Mouse (Mus musculus) hindbrain, embryonic 12.5 days (tissue): ENCODE measurements around the gene Hfm1. TPM values are rescaled to one million over a fixed set of nuclear protein-coding genes. Genes with fewer than 3 reads are reported as not detected.

Source experiments
- ATAC-seq: fragments of 200-750 bp; cut with Nextera tagmentation; 2 replicates; pipeline ENCODE4 v1.8.0; 2017; ENCODE audit warnings: moderate TSS enrichment; ENCODE audit not compliant: low FRiP score
- H3K27ac ChIP-seq: fragments of 300-500 bp; sonication (generic); 2 replicates; pipeline ENCODE4 v1.5.1; 2016; ENCODE audit warnings: mild to moderate bottlenecking
- H3K27me3 ChIP-seq: fragments of 300-500 bp; sonication (generic); 2 replicates; pipeline ENCODE4 v1.6.1; 2016; ENCODE audit warnings: mild to moderate bottlenecking
- H3K36me3 ChIP-seq: fragments of 300-500 bp; sonication (generic); 2 replicates; pipeline ENCODE4 v1.6.1; 2016; ENCODE audit warnings: mild to moderate bottlenecking
- H3K4me1 ChIP-seq: fragments of 300-500 bp; sonication (generic); 2 replicates; pipeline ENCODE4 v1.6.1; 2016
- H3K4me2 ChIP-seq: fragments of 300-500 bp; sonication (generic); replicated peaks from 2 replicates; pipeline ENCODE4 v1.6.1; 2016; ENCODE audit warnings: mild to moderate bottlenecking
- H3K4me3 ChIP-seq: fragments of 300-500 bp; sonication (generic); 2 replicates; pipeline ENCODE4 v1.5.1; 2016; ENCODE audit warnings: mild to moderate bottlenecking
- H3K9ac ChIP-seq: fragments of 300-500 bp; sonication (generic); 2 replicates; pipeline ENCODE4 v1.6.1; 2016; ENCODE audit warnings: mild to moderate bottlenecking, moderate library complexity
- H3K9me3 ChIP-seq: fragments of 300-500 bp; sonication (generic); replicated peaks from 2 replicates; pipeline ENCODE4 v1.6.1; 2016; ENCODE audit warnings: mild to moderate bottlenecking
- WGBS: fragments of 180-500 bp; shearing (Covaris S2); methylation state at CpG from one replicate; pipeline ENCODE4 v1.1.7; 2016; 5-methylcytosine and 5-hydroxymethylcytosine counted together
- polyA plus RNA-seq: library from polyadenylated mRNA; unstranded; fragments of >200 nt; fragmentation: Nextera tagmentation; extraction: Ambion mirVana; gene quantifications from 2 replicates; pipeline ENCODE4 v1.2.1, GENCODE M21; 2016

The Hfm1 gene
- polyA plus RNA-seq, 1 experiment from 2014 or later, result 6.7 TPM

DNA sequence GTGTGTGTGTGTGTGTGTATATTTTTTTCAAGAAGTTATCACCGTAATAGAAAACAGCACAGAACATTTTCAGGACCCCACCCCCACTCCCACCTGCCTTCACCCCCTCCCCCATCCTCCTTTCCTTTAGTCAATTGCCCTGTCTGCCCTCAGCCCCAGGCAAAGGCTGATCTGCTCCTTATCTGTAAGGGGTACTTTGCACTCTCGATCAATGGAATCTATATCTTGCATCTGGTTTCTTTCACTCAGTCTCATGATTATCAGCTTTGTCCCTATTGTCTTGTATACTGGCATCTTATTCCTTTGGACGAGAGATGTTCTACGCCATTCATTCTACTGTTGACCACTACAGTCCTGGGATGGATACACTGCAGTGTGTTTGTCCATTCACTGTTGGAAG is 1.9 kb upstream of the Hfm1 start:
- 82% methylated on average over 4 of the region's 4 CpGs for WGBS
- Histone ChIP-seq H3K9me3 (no peaks in the 10 kb centered on the region), H3K4me2 (no peak overlapping the region), H3K4me3 (no peak overlapping the region), H3K9ac (no peak overlapping the region), H3K36me3 (no peaks in the 10 kb centered on the region), H3K4me1 (0 out of 2 replicates have a peak, but pooled peaks cover 4% of the 10 kb centered on the region), H3K27ac (no peak overlapping the region), H3K27me3 (no peaks in the 10 kb centered on the region)
- no peak for ATAC-seq

DNA sequence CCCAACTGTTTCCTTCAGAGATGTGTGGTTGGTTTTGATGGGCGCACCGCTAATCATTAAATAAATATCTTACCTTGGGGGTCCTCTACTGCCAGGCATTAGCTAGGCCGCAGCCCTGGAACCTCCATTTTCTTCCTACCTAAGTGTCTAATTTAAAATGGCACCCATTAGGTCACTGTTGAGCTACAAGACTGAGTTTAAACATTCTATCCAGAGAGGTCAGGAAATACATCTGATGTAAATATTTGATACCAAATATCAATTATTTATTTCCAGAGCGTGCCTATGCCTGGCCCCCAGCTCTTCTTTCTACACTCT is 207 bp upstream of the Hfm1 start:
- H3K27me3 ChIP-seq, result no peaks in the 10 kb centered on the region
- peak overlapping the region; percentile 88 for H3K27ac ChIP-seq
- no peak for ATAC-seq
- H3K4me1 ChIP-seq, result 0 out of 2 replicates have a peak, but pooled peaks cover 4% of the 10 kb centered on the region
- peak overlapping the region; percentile 85 for H3K9ac ChIP-seq
- 32% methylated on average over 4 of the region's 4 CpGs for WGBS
- peak overlapping the region; percentile 69 for H3K4me3 ChIP-seq
- peak overlapping the region; percentile 59 for H3K4me2 ChIP-seq
- no peaks in the 10 kb centered on the region for H3K36me3 ChIP-seq
- H3K9me3 ChIP-seq, result no peaks in the 10 kb centered on the region

- no peak for ATAC-seq
Observed at GRCm38 (mm10) chr5:106919315-106919714, 6.8 kb downstream of the Hfm1 start.

DNA sequence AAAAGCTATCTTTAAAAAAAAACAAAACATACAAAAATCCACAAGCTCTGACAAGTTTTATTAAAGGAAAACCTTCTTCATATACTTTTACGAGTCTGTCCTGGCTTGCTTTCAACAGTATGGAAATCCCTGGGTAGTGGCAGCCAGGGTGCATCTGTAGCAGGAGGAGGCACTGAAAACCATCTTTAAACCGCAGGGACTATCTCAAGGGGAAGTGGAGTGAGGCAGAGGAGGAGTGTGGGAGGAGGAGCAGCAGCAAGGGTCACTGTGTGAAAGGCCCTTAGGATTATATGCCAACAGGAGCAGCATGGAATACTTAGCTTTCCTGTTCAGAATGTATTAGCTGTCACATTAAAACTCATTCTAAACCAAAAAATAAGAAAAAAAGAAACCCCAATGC is 29.2 kb downstream of the Hfm1 start:
- Histone ChIP-seq H3K4me3 (no peak overlapping the region), H3K9me3 (no peaks in the 10 kb centered on the region), H3K9ac (no peak overlapping the region), H3K27me3 (no peaks in the 10 kb centered on the region), H3K4me2 (no peak overlapping the region), H3K4me1 (no peaks in the 10 kb centered on the region), H3K27ac (no peak overlapping the region), H3K36me3 (no peaks in the 10 kb centered on the region)
- ATAC-seq, result no peak
- WGBS, result 69% methylated on average over 2 of the region's 2 CpGs

More at GRCm38 (mm10) chr5:106919315-106919714, 6.8 kb downstream of the Hfm1 start:
- no peak overlapping the region for H3K4me3 ChIP-seq
- no peak overlapping the region for H3K27ac ChIP-seq
- H3K36me3 ChIP-seq, result no peaks in the 10 kb centered on the region
- H3K4me1 ChIP-seq, result no peaks in the 10 kb centered on the region
- no peak overlapping the region for H3K4me2 ChIP-seq
- no peaks in the 10 kb centered on the region for H3K27me3 ChIP-seq
- no peak overlapping the region for H3K9ac ChIP-seq
- no peaks in the 10 kb centered on the region for H3K9me3 ChIP-seq

- H3K4me1 ChIP-seq, result no peaks in the 10 kb centered on the region
- no peaks in the 10 kb centered on the region for H3K27me3 ChIP-seq
- H3K9me3 ChIP-seq, result no peaks in the 10 kb centered on the region
- 27% methylated on average over 5 of the region's 5 CpGs for WGBS
- no peak overlapping the region for H3K4me3 ChIP-seq
- no peaks in the 10 kb centered on the region for H3K36me3 ChIP-seq
- H3K9ac ChIP-seq, result no peak overlapping the region
- no peak overlapping the region for H3K27ac ChIP-seq
- no peak for ATAC-seq
- no peak overlapping the region for H3K4me2 ChIP-seq
Observed at GRCm38 (mm10) chr5:106891773-106892172, 34.3 kb downstream of the Hfm1 start.

- Histone ChIP-seq H3K4me1 (no peaks in the 10 kb centered on the region), H3K9me3 (no peaks in the 10 kb centered on the region), H3K4me2 (no peak overlapping the region), H3K4me3 (no peak overlapping the region), H3K36me3 (no peaks in the 10 kb centered on the region), H3K9ac (no peak overlapping the region), H3K27ac (no peak overlapping the region), H3K27me3 (no peaks in the 10 kb centered on the region)
- 87% methylated on average over 1 of the region's 1 CpGs for WGBS
- ATAC-seq, result no peak
Observed at GRCm38 (mm10) chr5:106887303-106888071, 38.6 kb downstream of the Hfm1 start.

DNA sequence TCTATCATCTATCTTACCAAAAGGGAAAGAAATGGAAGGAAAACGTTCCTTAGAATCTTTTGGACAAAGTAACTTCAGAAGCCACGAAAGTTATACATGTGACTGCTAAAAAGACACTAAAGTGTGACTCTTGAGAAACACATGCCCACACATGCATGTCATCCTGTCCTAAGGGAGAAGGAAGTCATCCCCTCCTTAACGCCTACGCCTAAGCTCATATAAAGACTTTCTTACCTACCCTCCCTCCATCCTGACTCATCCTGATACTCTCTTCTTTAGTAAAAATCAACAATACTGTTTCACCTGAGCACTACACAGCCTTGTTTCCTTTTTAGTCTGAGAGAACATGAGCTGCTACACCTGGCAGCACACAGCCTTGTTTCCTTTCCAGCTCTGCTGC is 40.6 kb downstream of the Hfm1 start:
- 93% methylated on average over 4 of the region's 4 CpGs for WGBS
- ATAC-seq, result no peak
- no peaks in the 10 kb centered on the region for H3K27me3 ChIP-seq

GRCm38 (mm10) chr5:106876438-106876837 is 49.7 kb downstream of the Hfm1 start:
- no peaks in the 10 kb centered on the region for H3K4me1 ChIP-seq
- no peak for ATAC-seq
- H3K9me3 ChIP-seq, result no peaks in the 10 kb centered on the region
- H3K27me3 ChIP-seq, result no peaks in the 10 kb centered on the region
- 94% methylated on average over 1 of the region's 1 CpGs for WGBS
- no peak overlapping the region for H3K4me2 ChIP-seq
- no peak overlapping the region for H3K9ac ChIP-seq
- H3K27ac ChIP-seq, result no peak overlapping the region
- no peaks in the 10 kb centered on the region for H3K36me3 ChIP-seq
- H3K4me3 ChIP-seq, result no peak overlapping the region

More for the DNA sequence above, 40.6 kb downstream of the Hfm1 start:
- H3K4me2 ChIP-seq, result no peak overlapping the region
- H3K9me3 ChIP-seq, result no peaks in the 10 kb centered on the region
- no peak overlapping the region for H3K4me3 ChIP-seq
- H3K4me1 ChIP-seq, result no peaks in the 10 kb centered on the region
- no peak overlapping the region for H3K27ac ChIP-seq
- no peak overlapping the region for H3K9ac ChIP-seq
- no peaks in the 10 kb centered on the region for H3K36me3 ChIP-seq

DNA sequence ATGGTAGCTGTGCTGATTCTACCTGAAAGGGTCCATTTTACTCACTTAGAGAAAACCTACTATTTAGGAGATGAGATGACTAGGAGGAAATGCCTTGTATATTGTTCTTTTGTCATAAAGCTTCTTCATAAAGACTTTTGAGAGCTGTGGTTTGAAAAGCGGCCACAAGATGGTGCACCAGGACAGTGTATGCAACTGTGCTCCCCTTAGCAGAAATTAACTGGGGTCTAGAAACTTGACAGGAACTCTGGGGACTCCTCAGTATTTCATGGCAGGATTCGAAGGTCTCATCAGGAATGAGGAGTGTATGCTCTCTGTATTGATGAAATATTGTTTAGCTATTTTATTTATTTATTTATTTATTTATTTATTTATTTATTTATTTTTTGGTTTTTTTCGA is 65.7 kb downstream of the Hfm1 start:
- no peaks in the 10 kb centered on the region for H3K9me3 ChIP-seq
- no peak overlapping the region for H3K4me2 ChIP-seq
- no peak overlapping the region for H3K4me3 ChIP-seq
- H3K9ac ChIP-seq, result no peak overlapping the region
- no peaks in the 10 kb centered on the region for H3K36me3 ChIP-seq
- H3K27ac ChIP-seq, result no peak overlapping the region
- H3K27me3 ChIP-seq, result no peaks in the 10 kb centered on the region
- no peak for ATAC-seq
- H3K4me1 ChIP-seq, result no peaks in the 10 kb centered on the region
- WGBS, result 44% methylated on average over 3 of the region's 3 CpGs

- WGBS, result 92% methylated on average over 3 of the region's 3 CpGs
- no peak overlapping the region for H3K27ac ChIP-seq
- no peaks in the 10 kb centered on the region for H3K27me3 ChIP-seq
- H3K9ac ChIP-seq, result no peak overlapping the region
- ATAC-seq, result no peak
- no peaks in the 10 kb centered on the region for H3K4me1 ChIP-seq
- no peak overlapping the region for H3K4me3 ChIP-seq
- H3K9me3 ChIP-seq, result no peaks in the 10 kb centered on the region
- H3K4me2 ChIP-seq, result no peak overlapping the region
- no peaks in the 10 kb centered on the region for H3K36me3 ChIP-seq
Observed at GRCm38 (mm10) chr5:106853284-106853683, 72.8 kb downstream of the Hfm1 start.

DNA sequence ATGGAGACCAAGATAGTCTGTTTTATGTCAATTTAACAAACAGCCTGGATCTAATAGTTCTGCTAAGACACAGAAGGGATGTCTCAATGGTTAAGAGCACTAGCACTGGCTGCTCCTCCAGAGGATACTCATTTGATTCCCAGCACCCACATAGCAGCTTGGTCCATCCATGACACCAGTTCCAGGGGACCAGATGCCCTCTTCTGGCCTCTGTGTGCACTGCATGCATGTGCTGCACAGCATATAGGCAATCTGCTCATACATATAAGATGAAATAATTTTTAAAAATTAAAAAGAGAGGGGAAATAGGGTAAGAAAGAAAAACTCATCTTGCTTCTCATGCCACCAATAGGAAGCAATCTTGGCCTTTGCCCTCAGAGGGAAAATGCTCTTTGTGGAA is 79.1 kb downstream of the Hfm1 start:
- no peaks in the 10 kb centered on the region; the same call in 1 of the 2 replicates for H3K36me3 ChIP-seq
- ATAC-seq, result no peak
- no peak overlapping the region for H3K27ac ChIP-seq
- no peak overlapping the region for H3K9ac ChIP-seq
- H3K9me3 ChIP-seq, result 0 out of 2 replicates have a peak, but pooled peaks cover 3% of the 10 kb centered on the region
- no peak overlapping the region for H3K4me2 ChIP-seq
- H3K27me3 ChIP-seq, result no peaks in the 10 kb centered on the region
- no peak overlapping the region for H3K4me3 ChIP-seq
- no peaks in the 10 kb centered on the region for H3K4me1 ChIP-seq

GRCm38 (mm10) chr5:106843906-106844305 is 82.2 kb downstream of the Hfm1 start:
- Histone ChIP-seq H3K4me3 (no peak overlapping the region), H3K36me3 (no peaks in the 10 kb centered on the region; the same call in 1 of the 2 replicates), H3K9me3 (0 out of 2 replicates have a peak, but pooled peaks cover 3% of the 10 kb centered on the region), H3K27me3 (no peaks in the 10 kb centered on the region), H3K9ac (no peak overlapping the region), H3K4me2 (no peak overlapping the region), H3K27ac (no peak overlapping the region), H3K4me1 (no peaks in the 10 kb centered on the region)
- no peak for ATAC-seq
- 84% methylated on average over 2 of the region's 2 CpGs for WGBS

DNA sequence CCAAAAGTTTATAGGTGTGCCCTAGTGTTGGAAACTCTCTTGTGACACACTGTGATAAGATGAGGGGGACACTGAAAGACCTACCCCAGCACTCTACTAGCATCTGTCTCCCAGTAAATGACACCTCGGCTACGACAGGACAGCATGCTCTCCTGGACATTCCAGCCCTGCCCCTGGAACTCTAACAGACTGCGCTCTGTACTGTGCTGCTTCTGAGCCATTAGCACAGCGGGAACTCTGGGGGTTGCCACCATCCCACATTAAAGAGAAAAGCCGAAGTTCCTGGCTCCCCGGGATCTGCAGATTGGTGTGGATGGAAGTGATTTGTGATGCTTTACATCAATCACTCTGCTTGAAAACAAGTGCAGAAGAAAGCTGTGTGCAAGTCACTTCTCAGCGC is 93.1 kb downstream of the Hfm1 start:
- no peak overlapping the region for H3K4me2 ChIP-seq
- peaks cover 5% of the 10 kb centered on the region; the same call in 1 of the 2 replicates for H3K4me1 ChIP-seq
- no peak overlapping the region for H3K27ac ChIP-seq
- no peaks in the 10 kb centered on the region for H3K27me3 ChIP-seq
- no peaks in the 10 kb centered on the region for H3K9me3 ChIP-seq
- no peaks in the 10 kb centered on the region for H3K36me3 ChIP-seq
- 13% methylated on average over 7 of the region's 7 CpGs for WGBS
- no peak overlapping the region for H3K4me3 ChIP-seq
- no peak overlapping the region for H3K9ac ChIP-seq
- ATAC-seq, result no peak
